Mouse (Mus musculus): ENCODE results near the gene Esrrg. TPM values are rescaled to one million over a fixed set of nuclear protein-coding genes. Genes with fewer than 3 reads are reported as not detected.

Esrrg gene
- polyA plus RNA-seq, 1 experiment: not detected

DNA sequence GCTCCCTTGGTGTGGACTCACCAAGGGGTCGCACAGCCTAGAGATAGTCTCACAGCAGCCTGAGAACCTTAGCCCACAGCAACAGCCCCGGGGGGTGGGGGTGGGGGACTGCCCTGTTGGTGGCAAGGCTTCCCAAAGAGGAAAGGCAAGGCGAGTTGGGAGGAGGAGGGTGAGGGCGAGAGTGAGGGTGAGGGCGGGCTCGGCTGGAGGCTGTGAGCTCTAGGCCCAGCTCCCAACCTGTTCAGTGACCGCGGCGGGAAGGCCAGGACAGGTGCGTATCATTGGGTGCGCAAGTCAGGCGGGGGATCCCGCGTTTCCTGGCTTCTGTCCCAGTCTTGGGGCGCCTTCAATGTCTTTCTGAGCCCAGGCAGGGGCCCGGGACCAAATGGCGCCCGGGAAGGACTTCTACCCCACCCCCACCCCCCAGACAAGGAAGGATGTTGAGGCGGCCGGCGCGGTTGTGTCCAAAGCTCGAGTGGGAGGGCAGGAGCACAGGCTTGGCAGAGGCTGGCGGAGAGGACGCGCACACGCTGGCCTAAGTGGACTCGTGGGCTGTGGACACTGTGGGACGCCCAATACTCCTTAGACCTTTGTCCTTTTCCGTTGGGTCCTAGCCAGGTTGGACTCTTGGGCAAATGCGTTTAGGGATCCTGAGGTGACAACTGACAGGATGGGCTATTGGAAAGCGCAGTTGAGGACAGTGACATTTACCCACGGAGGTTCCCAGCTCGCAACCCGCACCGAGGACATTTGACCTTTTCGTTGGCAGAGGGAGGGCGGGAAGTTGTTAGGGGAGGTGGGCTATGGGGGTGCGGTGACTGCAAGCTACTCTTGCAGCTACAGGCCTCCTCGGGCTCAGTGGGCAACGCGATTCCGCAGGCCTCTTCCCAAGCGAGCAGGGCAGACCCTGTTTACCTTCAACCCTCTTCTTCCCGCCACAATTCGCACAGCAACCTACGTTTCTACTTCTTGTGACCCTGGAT, 1.2 kb upstream of the Esrrg start:
- Histone ChIP-seq H3K27ac (ENCODE audit: insufficient read depth, low read depth, low read length) (no peak overlapping the region), H3K4me1 (ENCODE audit: control insufficient read depth, insufficient read depth, low read length) (peaks cover 45% of the 10 kb centered on the region), H3K4me3 (ENCODE audit: insufficient read depth, low read depth, low read length) (no peak overlapping the region)
- 12% methylated on average over 47 of the region's 47 CpGs for WGBS
- no peak for TF ChIP-seq CTCF (IDR thresholded peaks at IDR 0.05; ENCODE audit: insufficient read depth, low read depth, low read length)
- no peak for TF ChIP-seq POLR2A (IDR thresholded peaks at IDR 0.05; ENCODE audit: insufficient read depth, low read depth, low read length)

DNA sequence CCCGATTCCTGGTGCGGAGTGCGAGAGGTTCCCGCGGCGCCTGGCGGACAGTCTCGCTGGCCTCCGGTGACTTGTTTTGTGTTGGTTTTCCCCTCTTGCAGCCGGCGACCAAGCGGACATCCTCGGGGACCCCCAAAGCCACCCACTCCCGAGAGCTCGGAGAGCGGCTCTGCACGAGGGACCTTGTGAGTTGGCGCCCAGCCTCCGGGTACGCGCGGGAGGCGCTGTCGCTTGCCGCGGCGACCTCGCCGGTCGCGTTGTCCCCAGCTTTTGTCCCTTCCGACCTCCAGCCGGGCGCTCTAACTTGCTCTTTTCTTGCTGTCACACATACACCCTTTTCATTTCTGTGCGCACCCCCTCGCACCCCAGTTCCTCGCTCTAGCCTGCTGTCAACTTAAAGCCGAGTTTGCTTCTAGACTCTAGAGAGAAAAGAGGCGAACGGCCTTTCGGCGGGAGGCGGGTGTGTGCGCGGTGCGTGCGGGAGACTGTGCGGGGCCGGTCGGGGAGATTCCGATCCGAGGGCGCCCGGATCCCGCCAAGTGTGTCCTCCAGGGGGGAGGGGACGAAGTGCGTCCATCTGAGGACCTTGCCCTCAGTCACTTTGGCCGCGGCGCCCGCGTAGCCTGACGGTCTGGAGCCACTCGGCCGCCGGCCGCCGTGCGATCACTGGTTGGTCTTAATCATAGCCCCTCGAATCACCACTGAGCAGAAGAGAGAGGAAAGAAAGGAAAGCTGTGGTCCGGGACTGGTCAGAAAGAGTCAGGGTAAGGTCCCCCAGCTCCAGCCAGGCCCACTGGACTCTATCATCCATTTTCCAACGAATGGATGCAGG, 646 bp downstream of the Esrrg start:
- under 1% methylated on average over 72 of the region's 72 CpGs for WGBS
- Histone ChIP-seq H3K27ac (ENCODE audit: insufficient read depth, low read depth, low read length) (peak overlapping the region; percentile 23; the same call in 1 of the 2 replicates), H3K4me1 (ENCODE audit: control insufficient read depth, insufficient read depth, low read length) (peaks cover 45% of the 10 kb centered on the region), H3K4me3 (ENCODE audit: insufficient read depth, low read depth, low read length) (peak overlapping the region; percentile 58)
- TF ChIP-seq POLR2A (IDR thresholded peaks at IDR 0.05; ENCODE audit: insufficient read depth, low read depth, low read length): no peak; the same call in 1 of the 2 replicates
- TF ChIP-seq CTCF (IDR thresholded peaks at IDR 0.05; ENCODE audit: insufficient read depth, low read depth, low read length): no peak

DNA sequence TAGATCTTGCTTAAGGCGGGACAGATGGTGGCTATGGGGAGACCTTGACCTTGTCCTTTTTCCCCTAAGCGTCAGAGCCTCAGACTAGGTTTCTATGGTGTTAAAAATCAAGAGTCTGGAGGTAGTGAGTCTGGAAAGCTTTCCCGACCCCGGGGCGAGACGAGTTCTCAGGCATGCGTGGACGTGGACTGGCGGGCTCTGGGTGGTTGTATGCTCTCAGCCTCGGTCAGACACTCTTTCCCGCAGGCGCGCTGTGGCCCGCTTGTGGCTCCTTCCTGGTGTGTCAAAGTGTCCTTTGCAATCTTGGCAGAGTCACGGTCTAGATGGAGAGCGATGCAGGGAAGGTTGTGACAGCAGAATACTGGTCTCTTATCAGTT, 1.3 kb downstream of the Esrrg start:
- 7% methylated on average over 16 of the region's 16 CpGs for WGBS
- H3K4me1 ChIP-seq (ENCODE audit: control insufficient read depth, insufficient read depth, low read length): peaks cover 42% of the 10 kb centered on the region
- TF ChIP-seq POLR2A (IDR thresholded peaks at IDR 0.05; ENCODE audit: insufficient read depth, low read depth, low read length) (no peak), CTCF (IDR thresholded peaks at IDR 0.05; ENCODE audit: insufficient read depth, low read depth, low read length) (no peak)
- H3K27ac ChIP-seq (ENCODE audit: insufficient read depth, low read depth, low read length): no peak overlapping the region
- H3K4me3 ChIP-seq (ENCODE audit: insufficient read depth, low read depth, low read length): peak overlapping the region; percentile 58

DNA sequence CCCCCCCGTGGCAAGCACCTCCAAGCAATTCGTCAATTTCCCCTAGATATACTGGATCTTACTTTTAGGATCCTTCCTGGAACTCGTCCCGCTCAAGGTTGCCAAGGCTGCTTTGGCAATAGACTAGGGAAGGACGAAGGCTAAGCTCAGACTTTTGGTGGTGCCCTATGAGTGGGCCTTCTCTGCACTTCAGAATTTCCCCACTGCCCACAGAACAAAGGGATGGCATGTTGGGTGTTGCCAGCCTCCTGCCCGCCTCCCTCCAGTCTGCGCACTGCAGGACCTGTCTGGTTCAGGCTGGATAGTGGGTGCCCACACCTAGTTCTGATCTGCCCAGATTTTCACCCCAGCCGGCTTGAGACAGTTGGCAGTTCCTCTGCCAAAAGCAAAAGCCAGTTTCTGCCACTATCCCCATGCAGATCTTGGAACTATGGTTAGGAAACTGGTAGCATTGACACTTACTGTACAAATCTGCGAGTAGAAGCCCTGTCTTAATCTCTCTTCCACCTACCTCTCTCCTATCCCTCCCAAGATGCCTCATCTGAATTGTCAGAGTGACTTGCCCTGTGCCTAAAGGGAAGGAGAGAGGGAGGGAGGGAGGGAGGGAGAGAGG, 1.9 kb downstream of the Esrrg start:
- TF ChIP-seq CTCF (IDR thresholded peaks at IDR 0.05; ENCODE audit: insufficient read depth, low read depth, low read length) (no peak), POLR2A (IDR thresholded peaks at IDR 0.05; ENCODE audit: insufficient read depth, low read depth, low read length) (no peak)
- 48% methylated on average over 9 of the region's 9 CpGs for WGBS
- H3K27ac ChIP-seq (ENCODE audit: insufficient read depth, low read depth, low read length): no peak overlapping the region
- no peak overlapping the region for H3K4me3 ChIP-seq (ENCODE audit: insufficient read depth, low read depth, low read length)
- peaks cover 39% of the 10 kb centered on the region for H3K4me1 ChIP-seq (ENCODE audit: control insufficient read depth, insufficient read depth, low read length)

DNA sequence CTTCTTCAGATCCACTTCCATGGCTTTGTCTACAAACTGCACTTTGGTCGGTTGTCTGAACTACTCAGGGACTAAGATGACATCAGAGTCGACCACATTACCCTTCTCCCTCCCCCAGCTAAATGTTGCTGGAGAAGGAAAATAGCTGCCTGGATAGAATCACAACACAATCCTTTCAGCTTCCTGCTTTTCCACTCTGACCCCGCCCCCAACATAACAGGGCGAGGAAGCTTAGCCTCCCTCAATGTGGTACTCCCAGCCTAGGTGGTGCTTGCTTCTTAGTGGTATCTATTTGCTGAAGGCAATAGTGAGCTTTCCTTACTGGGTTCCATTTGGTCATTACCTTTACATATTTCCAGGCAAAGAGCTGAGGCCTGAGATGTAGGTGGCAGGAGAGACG, 3.3 kb downstream of the Esrrg start:
- TF ChIP-seq CTCF (IDR thresholded peaks at IDR 0.05; ENCODE audit: insufficient read depth, low read depth, low read length) (no peak), POLR2A (IDR thresholded peaks at IDR 0.05; ENCODE audit: insufficient read depth, low read depth, low read length) (no peak)
- peaks cover 29% of the 10 kb centered on the region for H3K4me1 ChIP-seq (ENCODE audit: control insufficient read depth, insufficient read depth, low read length)
- WGBS: 73% methylated on average over 5 of the region's 5 CpGs

DNA sequence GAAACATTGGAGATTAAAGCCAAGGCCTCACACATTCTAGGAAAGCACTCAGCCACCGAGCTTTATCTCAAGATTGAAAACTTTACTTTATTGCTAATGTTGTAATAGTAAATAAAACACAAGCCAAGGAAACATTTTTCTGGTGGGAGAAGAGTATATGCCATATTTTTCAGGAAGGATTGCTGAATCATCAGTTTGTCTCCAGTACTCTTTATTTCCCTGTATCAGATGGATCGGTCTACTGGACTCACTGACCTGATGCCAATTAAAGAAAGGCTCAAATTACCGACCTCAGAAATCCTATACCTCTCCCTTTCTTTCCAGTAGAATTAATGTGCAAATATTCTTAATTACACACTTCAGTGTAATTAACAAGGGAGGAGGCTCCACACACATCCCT, 4.7 kb downstream of the Esrrg start:
- TF ChIP-seq CTCF (IDR thresholded peaks at IDR 0.05; ENCODE audit: insufficient read depth, low read depth, low read length) (no peak), POLR2A (IDR thresholded peaks at IDR 0.05; ENCODE audit: insufficient read depth, low read depth, low read length) (no peak)
- 75% methylated on average over 3 of the region's 3 CpGs for WGBS

More for the DNA sequence above, 3.3 kb downstream of the Esrrg start:
- Histone ChIP-seq H3K4me3 (ENCODE audit: insufficient read depth, low read depth, low read length) (no peak overlapping the region), H3K27ac (ENCODE audit: insufficient read depth, low read depth, low read length) (no peak overlapping the region)

DNA sequence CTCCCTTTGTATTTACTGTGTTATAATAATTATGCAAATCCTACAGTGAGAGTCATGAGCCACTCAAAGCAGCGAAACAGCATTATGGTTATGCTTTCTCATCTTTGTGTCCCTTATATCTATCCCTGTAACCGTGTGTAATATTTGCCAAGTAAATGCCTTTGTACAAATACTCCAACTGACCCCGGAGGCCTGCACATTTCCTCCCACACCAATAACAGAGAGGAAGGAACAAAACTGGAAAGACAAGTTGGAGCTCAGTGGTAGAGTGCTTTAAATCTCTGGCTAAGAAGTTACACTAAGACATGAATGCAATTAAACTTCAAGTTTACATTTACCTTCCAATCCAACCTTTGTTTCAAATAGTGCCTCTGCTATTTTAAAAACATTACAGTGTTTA, 15.4 kb downstream of the Esrrg start:
- 85% methylated on average over 3 of the region's 3 CpGs for WGBS
- TF ChIP-seq POLR2A (IDR thresholded peaks at IDR 0.05; ENCODE audit: insufficient read depth, low read depth, low read length) (no peak), CTCF (IDR thresholded peaks at IDR 0.05; ENCODE audit: insufficient read depth, low read depth, low read length) (no peak)
- no peaks in the 10 kb centered on the region for H3K4me1 ChIP-seq (ENCODE audit: control insufficient read depth, insufficient read depth, low read length)
- H3K27ac ChIP-seq (ENCODE audit: insufficient read depth, low read depth, low read length): no peak overlapping the region
- no peak overlapping the region for H3K4me3 ChIP-seq (ENCODE audit: insufficient read depth, low read depth, low read length)

More for the DNA sequence above, 4.7 kb downstream of the Esrrg start:
- no peak overlapping the region for H3K4me3 ChIP-seq (ENCODE audit: insufficient read depth, low read depth, low read length)
- H3K4me1 ChIP-seq (ENCODE audit: control insufficient read depth, insufficient read depth, low read length): peaks cover 17% of the 10 kb centered on the region
- no peak overlapping the region for H3K27ac ChIP-seq (ENCODE audit: insufficient read depth, low read depth, low read length)

DNA sequence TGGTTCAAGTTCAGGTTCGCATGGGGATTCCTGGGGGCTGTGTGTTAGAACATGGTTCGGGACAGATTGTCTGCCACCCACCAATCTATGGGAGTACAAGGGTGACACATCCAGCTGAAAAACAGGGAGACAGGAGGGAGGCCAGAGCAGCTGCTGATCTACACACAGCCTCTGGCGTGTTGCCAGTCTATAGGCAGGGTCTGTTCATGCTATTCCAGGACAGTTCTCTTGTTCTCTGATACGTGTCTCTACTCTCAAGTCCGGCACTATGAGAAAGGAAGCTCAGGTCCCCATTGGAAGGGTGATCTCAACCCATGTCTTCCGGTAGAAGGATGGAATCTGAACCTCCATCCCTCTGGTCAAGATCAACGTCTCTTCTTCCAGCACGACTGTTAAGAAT, 21.8 kb downstream of the Esrrg start:
- H3K27ac ChIP-seq (ENCODE audit: insufficient read depth, low read depth, low read length): no peak overlapping the region
- no peak overlapping the region for H3K4me3 ChIP-seq (ENCODE audit: insufficient read depth, low read depth, low read length)
- WGBS: 94% methylated on average over 8 of the region's 8 CpGs
- TF ChIP-seq CTCF (IDR thresholded peaks at IDR 0.05; ENCODE audit: insufficient read depth, low read depth, low read length): no peak
- no peak for TF ChIP-seq POLR2A (IDR thresholded peaks at IDR 0.05; ENCODE audit: insufficient read depth, low read depth, low read length)
- no peaks in the 10 kb centered on the region for H3K4me1 ChIP-seq (ENCODE audit: control insufficient read depth, insufficient read depth, low read length)
